8 mouse cellular contexts compared by ENCODE assay signal in the genomic region with DNA sequence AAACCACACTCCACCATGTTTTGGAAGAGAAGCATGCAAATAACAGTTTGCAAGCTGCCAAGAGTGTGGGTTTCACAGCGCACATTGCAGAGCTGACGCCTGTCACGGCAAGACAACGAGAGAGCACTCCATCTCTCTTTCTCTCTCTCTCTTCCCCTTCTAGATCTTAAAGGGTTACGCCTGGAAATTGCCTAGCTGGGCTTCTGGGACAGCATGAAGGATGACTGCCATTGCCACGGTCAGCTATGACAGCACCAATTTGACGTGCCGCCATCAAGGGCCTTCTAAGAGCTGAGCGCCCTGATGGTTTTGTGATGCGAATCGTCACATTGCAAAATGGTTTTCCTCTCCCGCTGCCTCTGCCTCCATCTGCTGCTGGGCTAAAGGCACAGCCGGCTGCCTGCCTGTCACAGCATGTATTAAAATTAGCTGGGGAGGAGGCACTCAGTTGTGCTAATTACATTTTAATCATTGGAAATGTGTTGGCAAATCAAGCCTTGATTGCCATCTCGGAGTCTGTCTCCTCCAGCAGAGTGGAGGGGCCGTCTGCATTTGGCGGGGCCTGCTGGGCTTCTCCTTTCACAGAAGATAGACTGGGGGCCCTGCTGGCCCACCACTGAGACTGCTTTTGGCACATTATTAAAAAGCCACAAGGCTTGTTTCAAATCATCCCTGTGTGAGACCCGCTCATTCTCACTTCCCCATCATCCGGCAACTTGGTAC.
DNase-seq lines count a peak whose midpoint lies in the region; ATAC-seq lines count a peak whose summit lies in the region.

No protein-coding gene starts in this region.

- H3K27me3 ChIP-seq in heart, embryonic 11.5 days (ENCODE audit: control insufficient read depth, insufficient read depth, low read length), result no peaks in the 10 kb centered on the region
- H3K27me3 ChIP-seq in forebrain, embryonic 10.5 days (ENCODE audit: poor library complexity, severe bottlenecking), result peaks cover 73% of the 10 kb centered on the region

- no peak for ATAC-seq in heart, embryonic 11.5 days (replicated peaks; ENCODE audit: insufficient number of reproducible peaks, low FRiP score, low TSS enrichment)

- no peaks in the 10 kb centered on the region for H3K4me1 ChIP-seq in heart, embryonic 11.5 days (ENCODE audit: control insufficient read depth, insufficient read depth, low read length)
- peaks cover 19% of the 10 kb centered on the region for H3K4me1 ChIP-seq in forebrain, embryonic 10.5 days

- no peak for DNase-seq in heart, postnatal 10 days
- DNase-seq in forebrain, embryonic 10.5 days (ENCODE audit: extremely low spot score, low spot score), result no peak
- peak; percentile 83 to 84 for DNase-seq in layer of hippocampus, adult 8-10 months (ENCODE audit: low spot score in 2 of 2)
- peak; percentile 22 for DNase-seq in neural tube, embryonic 10.5 days (ENCODE audit: extremely low spot score, low spot score)
- no peak for DNase-seq in testis, postnatal 10 days (ENCODE audit: low spot score)
- no peak for DNase-seq in gastrocnemius, postnatal 14 days
- no peak for DNase-seq in adrenal gland, postnatal 10 days

- no peak overlapping the region for H3K9ac ChIP-seq in heart, embryonic 11.5 days (ENCODE audit: low read depth, low read length)

- no peak overlapping the region for H3K27ac ChIP-seq in heart, embryonic 11.5 days (ENCODE audit: low read depth, low read length)
- peak overlapping the region; percentile 30; the same call in 1 of the 2 replicates for H3K27ac ChIP-seq in forebrain, embryonic 10.5 days

- no peaks in the 10 kb centered on the region for H3K36me3 ChIP-seq in heart, embryonic 11.5 days (ENCODE audit: control insufficient read depth, insufficient read depth, low read length)
- H3K36me3 ChIP-seq in forebrain, embryonic 10.5 days (replicated peaks), result no peaks in the 10 kb centered on the region

- H3K4me2 ChIP-seq in heart, embryonic 11.5 days, result peak overlapping the region; percentile 42

- H3K9me3 ChIP-seq in heart, embryonic 11.5 days (replicated peaks; ENCODE audit: control insufficient read depth, low read length), result no peaks in the 10 kb centered on the region
- no peaks in the 10 kb centered on the region for H3K9me3 ChIP-seq in forebrain, embryonic 10.5 days

- intact Hi-C loops in heart, postnatal 10 days (cut with DNase I), result no loop called here
- intact Hi-C loops in gastrocnemius, postnatal 14 days (cut with DNase I; ENCODE audit: low total_unique reads), result no loop called here

- H3K4me3 ChIP-seq in heart, embryonic 11.5 days (ENCODE audit: low read depth, low read length), result no peak overlapping the region
- H3K4me3 ChIP-seq in forebrain, embryonic 10.5 days, result no peak overlapping the region

- 32% methylated on average over 18 of the region's 18 CpGs for WGBS in heart, embryonic 11.5 days (ENCODE audit: insufficient replicate concordance)
- WGBS in forebrain, embryonic 10.5 days, result 58% methylated on average over 18 of the region's 18 CpGs

Comparison
In these comparisons a context has a peak if more than half of its experiments do, and no peak if none do; other contexts are left out.
1. DNase-seq: peak in layer of hippocampus, adult 8-10 months (2 of 2) and neural tube, embryonic 10.5 days (single experiment); none in heart, postnatal 10 days (0 of 2), forebrain, embryonic 10.5 days (single experiment), testis, postnatal 10 days (single experiment), gastrocnemius, postnatal 14 days (single experiment) and adrenal gland, postnatal 10 days (single experiment).